Mouse (Mus musculus): Measurements from ENCODE around the gene Fam169b. TPM values are rescaled to one million over a fixed set of nuclear protein-coding genes. Genes with fewer than 3 reads are reported as not detected.
"Not testable (repeated sequence)": the region's sequence is repeated elsewhere in the genome, so short reads cannot be mapped to it uniquely, and the experiment has no call there.

Fam169b gene
- polyA plus RNA-seq, 1 experiment from 2014 or later: 2.3 TPM

GRCm38 (mm10) chr7:68265391-68265790 is 8.2 kb upstream of the Fam169b start:
- H3K27me3 ChIP-seq: peaks cover 6% of the 10 kb centered on the region
- H3K9ac ChIP-seq: no peak overlapping the region
- WGBS: 30% methylated on average over 7 of the region's 7 CpGs
- no peak for ATAC-seq (ENCODE audit: insufficient number of reproducible peaks, insufficient read depth, low FRiP score, low TSS enrichment)
- no peaks in the 10 kb centered on the region for H3K9me3 ChIP-seq
- no peak overlapping the region for H3K4me3 ChIP-seq
- peaks cover 25% of the 10 kb centered on the region for H3K4me1 ChIP-seq
- H3K4me2 ChIP-seq (replicated peaks): no peak overlapping the region
- no peaks in the 10 kb centered on the region for H3K36me3 ChIP-seq
- no peak overlapping the region for H3K27ac ChIP-seq

GRCm38 (mm10) chr7:68266691-68267090 is 6.9 kb upstream of the Fam169b start:
- Histone ChIP-seq H3K27me3 (peaks cover 6% of the 10 kb centered on the region), H3K9ac (no peak overlapping the region), H3K36me3 (no peaks in the 10 kb centered on the region), H3K27ac (peak overlapping the region; percentile 62), H3K9me3 (no peaks in the 10 kb centered on the region), H3K4me2 (replicated peaks) (no peak overlapping the region; the same call in 1 of the 2 replicates), H3K4me3 (no peak overlapping the region), H3K4me1 (peaks cover 28% of the 10 kb centered on the region)
- ATAC-seq (ENCODE audit: insufficient number of reproducible peaks, insufficient read depth, low FRiP score, low TSS enrichment): no peak
- 7% methylated on average over 6 of the region's 6 CpGs for WGBS

GRCm38 (mm10) chr7:68270551-68270950 is 3.1 kb upstream of the Fam169b start:
- Histone ChIP-seq H3K27ac (no peak overlapping the region), H3K27me3 (no peaks in the 10 kb centered on the region), H3K4me2 (replicated peaks) (no peak overlapping the region), H3K9ac (no peak overlapping the region), H3K36me3 (no peaks in the 10 kb centered on the region), H3K4me1 (peaks cover 14% of the 10 kb centered on the region; the same call in 1 of the 2 replicates), H3K4me3 (no peak overlapping the region), H3K9me3 (no peaks in the 10 kb centered on the region)
- WGBS: 52% methylated on average over 4 of the region's 4 CpGs
- no peak for ATAC-seq (ENCODE audit: insufficient number of reproducible peaks, insufficient read depth, low FRiP score, low TSS enrichment)

GRCm38 (mm10) chr7:68271816-68272215 is 1.8 kb upstream of the Fam169b start:
- H3K27me3 ChIP-seq: no peaks in the 10 kb centered on the region
- no peaks in the 10 kb centered on the region for H3K36me3 ChIP-seq
- H3K9ac ChIP-seq: no peak overlapping the region
- H3K9me3 ChIP-seq: no peaks in the 10 kb centered on the region
- no peak for ATAC-seq (ENCODE audit: insufficient number of reproducible peaks, insufficient read depth, low FRiP score, low TSS enrichment)
- no peak overlapping the region for H3K4me2 ChIP-seq (replicated peaks)
- peaks cover 19% of the 10 kb centered on the region for H3K4me1 ChIP-seq
- WGBS: 92% methylated on average over 6 of the region's 6 CpGs
- no peak overlapping the region for H3K4me3 ChIP-seq
- no peak overlapping the region for H3K27ac ChIP-seq

GRCm38 (mm10) chr7:68272607-68273006 is 1.0 kb upstream of the Fam169b start:
- 89% methylated on average over 10 of the region's 10 CpGs for WGBS
- H3K9ac ChIP-seq: no peak overlapping the region
- no peaks in the 10 kb centered on the region for H3K27me3 ChIP-seq
- no peak overlapping the region for H3K4me2 ChIP-seq (replicated peaks)
- no peaks in the 10 kb centered on the region for H3K9me3 ChIP-seq
- H3K27ac ChIP-seq: no peak overlapping the region
- H3K4me3 ChIP-seq: no peak overlapping the region
- peaks cover 21% of the 10 kb centered on the region for H3K4me1 ChIP-seq
- ATAC-seq (ENCODE audit: insufficient number of reproducible peaks, insufficient read depth, low FRiP score, low TSS enrichment): no peak
- H3K36me3 ChIP-seq: no peaks in the 10 kb centered on the region

- no peaks in the 10 kb centered on the region for H3K27me3 ChIP-seq
- H3K9ac ChIP-seq: no peak overlapping the region
- no peak overlapping the region for H3K27ac ChIP-seq
- H3K9me3 ChIP-seq: no peaks in the 10 kb centered on the region
- no peak for ATAC-seq (ENCODE audit: insufficient number of reproducible peaks, insufficient read depth, low FRiP score, low TSS enrichment)
- WGBS: 53% methylated on average over 2 of the region's 2 CpGs
- H3K36me3 ChIP-seq: no peaks in the 10 kb centered on the region
- no peak overlapping the region for H3K4me2 ChIP-seq (replicated peaks)
- H3K4me3 ChIP-seq: no peak overlapping the region
- H3K4me1 ChIP-seq: peaks cover 33% of the 10 kb centered on the region
These were observed 579 bp downstream of the Fam169b start for GRCm38 (mm10) chr7:68274218-68274617.

- peaks cover 33% of the 10 kb centered on the region for H3K4me1 ChIP-seq
- no peak overlapping the region for H3K27ac ChIP-seq
- no peaks in the 10 kb centered on the region for H3K27me3 ChIP-seq
- ATAC-seq (ENCODE audit: insufficient number of reproducible peaks, insufficient read depth, low FRiP score, low TSS enrichment): no peak
- no peak overlapping the region for H3K4me2 ChIP-seq (replicated peaks)
- no peaks in the 10 kb centered on the region for H3K36me3 ChIP-seq
- H3K4me3 ChIP-seq: no peak overlapping the region
- no peak overlapping the region for H3K9ac ChIP-seq
- no peaks in the 10 kb centered on the region for H3K9me3 ChIP-seq
- 44% methylated on average over 9 of the region's 9 CpGs for WGBS
These were observed 1.3 kb downstream of the Fam169b start for GRCm38 (mm10) chr7:68274951-68275350.

- WGBS: 55% methylated on average over 9 of the region's 9 CpGs
- H3K36me3 ChIP-seq; H3K27ac ChIP-seq; H3K9ac ChIP-seq; H3K9me3 ChIP-seq; ATAC-seq (ENCODE audit: insufficient number of reproducible peaks, insufficient read depth, low FRiP score, low TSS enrichment); H3K27me3 ChIP-seq: not testable (repeated sequence)
- Histone ChIP-seq H3K4me1 (peaks cover 33% of the 10 kb centered on the region), H3K4me2 (replicated peaks) (peak overlapping the region; percentile 63), H3K4me3 (peak overlapping the region; percentile 32)
These were observed 1.8 kb downstream of the Fam169b start for GRCm38 (mm10) chr7:68275445-68275837.

- peak; percentile 19; the same call in 1 of the 2 replicates for ATAC-seq (ENCODE audit: insufficient number of reproducible peaks, insufficient read depth, low FRiP score, low TSS enrichment)
- Histone ChIP-seq H3K4me1 (peaks cover 30% of the 10 kb centered on the region), H3K4me2 (replicated peaks) (peak overlapping the region; percentile 63), H3K9ac (peak overlapping the region; percentile 15; the same call in 1 of the 2 replicates), H3K27me3 (no peaks in the 10 kb centered on the region), H3K27ac (peak overlapping the region; percentile 47; the same call in 1 of the 2 replicates), H3K9me3 (no peaks in the 10 kb centered on the region), H3K4me3 (peak overlapping the region; percentile 32), H3K36me3 (no peaks in the 10 kb centered on the region)
- WGBS: 3% methylated on average over 36 of the region's 36 CpGs
These were observed 2.4 kb downstream of the Fam169b start for GRCm38 (mm10) chr7:68275838-68276731.

- H3K36me3 ChIP-seq: no peaks in the 10 kb centered on the region
- H3K27ac ChIP-seq: peak overlapping the region; percentile 72
- no peaks in the 10 kb centered on the region for H3K27me3 ChIP-seq
- no peak; the same call in 1 of the 2 replicates for ATAC-seq (ENCODE audit: insufficient number of reproducible peaks, insufficient read depth, low FRiP score, low TSS enrichment)
- H3K4me2 ChIP-seq (replicated peaks): peak overlapping the region; percentile 28
- H3K9ac ChIP-seq: no peak overlapping the region
- no peak overlapping the region for H3K4me3 ChIP-seq
- H3K4me1 ChIP-seq: peaks cover 30% of the 10 kb centered on the region
- H3K9me3 ChIP-seq: no peaks in the 10 kb centered on the region
- WGBS: 12% methylated on average over 11 of the region's 11 CpGs
These were observed 3.6 kb downstream of the Fam169b start for GRCm38 (mm10) chr7:68277054-68277896.

GRCm38 (mm10) chr7:68277897-68278270 is 4.2 kb downstream of the Fam169b start:
- H3K27me3 ChIP-seq: no peaks in the 10 kb centered on the region
- no peaks in the 10 kb centered on the region for H3K36me3 ChIP-seq
- peaks cover 30% of the 10 kb centered on the region for H3K4me1 ChIP-seq
- no peaks in the 10 kb centered on the region for H3K9me3 ChIP-seq
- WGBS: 59% methylated on average over 4 of the region's 4 CpGs
- no peak overlapping the region for H3K4me2 ChIP-seq (replicated peaks)
- no peak overlapping the region for H3K9ac ChIP-seq
- ATAC-seq (ENCODE audit: insufficient number of reproducible peaks, insufficient read depth, low FRiP score, low TSS enrichment): no peak
- no peak overlapping the region for H3K4me3 ChIP-seq
- peak overlapping the region; percentile 47; the same call in 1 of the 2 replicates for H3K27ac ChIP-seq

Data from embryonic facial prominence, embryonic 12.5 days (tissue).